Mouse (Mus musculus): ENCODE measurements around the gene Atp1a1. TPM values are rescaled to one million over a fixed set of nuclear protein-coding genes. Genes with fewer than 3 reads are reported as not detected.

The Atp1a1 gene
- total RNA-seq, 2 experiments from 2014 or later = 455 to 471 TPM

DNA sequence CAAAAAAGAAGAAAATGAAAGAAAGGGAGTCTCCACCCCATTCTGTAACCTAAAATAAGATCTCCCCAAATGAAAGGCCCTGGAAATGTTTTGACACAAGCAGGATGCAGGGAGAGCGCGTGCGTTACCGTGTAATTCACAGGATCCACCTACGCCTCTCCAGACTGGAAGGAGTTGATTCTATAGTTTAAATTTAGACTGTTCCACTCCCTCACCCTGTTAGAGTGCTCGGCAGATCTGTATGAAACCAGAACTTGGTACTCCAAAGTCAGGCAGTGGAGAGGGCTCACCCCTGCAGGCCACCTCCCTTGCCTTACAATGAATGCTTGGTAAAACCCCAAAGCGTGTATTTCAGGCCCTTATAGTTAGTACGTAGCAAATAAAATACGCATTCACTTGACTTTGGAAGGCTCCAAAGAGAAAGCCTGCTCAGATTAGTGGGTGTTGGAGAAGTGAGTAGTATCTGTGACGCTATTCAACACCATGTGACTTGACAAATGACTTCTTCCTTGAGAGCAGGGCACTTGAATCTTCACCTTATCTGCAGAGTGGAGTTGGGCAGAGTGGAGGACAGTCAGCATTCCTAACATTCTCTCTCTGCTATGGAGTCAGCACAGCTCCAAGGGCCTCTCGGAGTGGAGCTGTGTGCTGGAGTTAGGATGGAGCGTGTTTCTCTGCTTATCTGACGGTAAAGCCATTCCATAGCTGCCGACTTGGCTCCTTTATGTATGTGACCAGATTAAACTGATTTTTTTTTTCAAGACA is 8.4 kb downstream of the Atp1a1 start:
- DNase-seq (ENCODE audit: low spot score in 2 of 2) = no peak

DNA sequence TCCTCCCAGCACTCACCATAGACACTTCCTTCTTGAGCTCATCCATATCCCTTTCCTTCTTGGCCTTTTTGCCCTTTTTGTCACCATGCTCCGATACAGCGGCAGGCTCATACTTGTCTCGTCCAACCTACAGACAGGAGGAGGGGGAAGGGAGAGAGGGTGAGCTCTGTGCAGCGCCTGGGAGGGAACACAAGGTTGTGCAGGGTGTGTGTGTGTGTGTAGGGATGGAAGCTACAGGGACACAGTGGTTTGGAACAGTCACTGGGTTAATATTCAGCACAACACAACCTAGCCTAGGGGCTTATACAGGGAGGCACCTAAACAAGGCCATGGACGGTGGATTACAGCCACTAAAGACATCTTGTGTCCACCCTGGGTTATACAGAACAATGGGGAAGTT is 9.5 kb downstream of the Atp1a1 start:
- no peak for DNase-seq (ENCODE audit: low spot score in 2 of 2)

DNA sequence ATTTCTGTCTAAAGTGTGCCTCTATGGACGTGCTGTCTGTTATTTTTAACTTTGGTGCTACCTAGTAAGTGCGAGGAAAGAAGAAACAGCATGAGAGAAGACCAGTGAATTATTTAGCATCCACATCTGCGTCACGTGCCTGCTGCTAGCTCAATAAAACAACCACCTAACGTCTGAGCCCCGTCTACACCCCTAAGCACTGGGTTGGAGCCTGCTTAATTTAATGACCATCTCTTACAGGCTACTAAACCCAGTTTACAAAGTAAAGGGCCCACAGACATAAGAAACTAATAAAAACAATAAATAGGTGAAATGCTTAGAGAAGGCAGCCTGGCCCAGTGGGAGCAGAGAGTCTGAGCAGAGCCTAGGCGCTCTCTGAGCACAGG is 11.2 kb downstream of the Atp1a1 start:
- DNase-seq (ENCODE audit: low spot score in 2 of 2) = no peak

DNA sequence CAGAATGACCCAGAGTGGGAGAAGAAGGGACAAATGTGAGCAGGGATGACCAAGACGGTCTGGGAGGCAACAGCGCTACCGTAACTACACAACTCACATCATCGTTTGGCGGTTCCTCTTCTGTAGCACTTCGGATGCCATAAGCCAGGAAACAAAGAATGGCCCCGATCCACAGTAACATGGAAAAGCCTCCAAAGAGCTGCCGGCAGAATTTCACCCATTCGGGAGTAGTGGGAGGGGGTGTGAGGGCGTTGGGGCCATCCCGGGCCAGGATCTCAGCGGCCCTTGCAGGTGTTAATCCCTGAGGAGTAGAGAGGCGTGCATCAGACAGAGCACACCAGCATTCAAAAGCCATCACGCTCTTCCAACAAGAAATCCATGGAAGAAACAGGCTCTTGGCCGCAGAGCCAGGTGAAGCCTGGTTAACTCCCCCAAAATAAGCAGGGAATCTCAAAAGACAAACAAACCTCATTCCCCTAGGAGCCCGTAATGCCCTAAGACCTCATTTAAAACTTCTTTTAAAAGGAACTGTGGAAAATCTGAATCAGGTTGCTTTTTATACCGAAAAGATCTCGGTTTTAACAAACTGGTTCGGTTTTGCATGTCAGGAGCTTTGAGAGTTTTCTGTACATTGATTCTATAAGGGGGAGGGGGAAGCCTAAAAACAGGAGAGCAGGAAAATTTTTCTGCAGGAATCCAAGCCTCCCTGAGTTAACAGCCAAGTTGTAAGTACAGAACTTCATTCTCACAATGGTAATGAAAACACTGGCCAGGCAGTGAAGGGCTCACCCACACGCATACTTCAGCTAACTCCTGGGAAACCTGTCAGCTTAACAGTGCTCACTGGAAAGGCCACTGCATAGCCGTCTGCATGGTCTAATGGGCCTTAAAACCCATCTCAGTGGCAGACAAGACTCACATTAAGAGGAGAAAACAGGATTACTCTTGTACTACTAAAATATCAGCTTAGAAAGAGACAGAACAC is 11.9 kb downstream of the Atp1a1 start:
- DNase-seq (ENCODE audit: low spot score in 2 of 2) = no peak

DNA sequence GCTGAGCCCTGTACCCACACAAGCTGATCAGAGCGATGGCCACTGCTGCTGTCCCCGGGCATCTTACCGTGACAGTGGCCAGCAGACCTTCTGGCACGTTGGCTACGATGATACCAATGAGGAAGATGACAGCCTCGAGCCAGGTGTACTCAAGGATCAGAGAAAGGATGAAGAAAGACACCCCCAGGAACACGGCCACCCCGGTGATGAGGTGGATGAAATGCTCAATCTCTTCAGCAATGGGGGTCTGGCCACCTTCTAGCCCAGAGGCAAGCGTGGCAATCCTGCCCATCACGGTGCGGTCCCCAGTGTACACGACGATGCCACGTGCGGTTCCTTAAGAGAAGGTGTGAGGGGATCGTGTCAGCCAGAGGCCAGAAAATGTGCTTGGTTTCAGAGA is 14.1 kb downstream of the Atp1a1 start:
- no peak for DNase-seq (ENCODE audit: low spot score in 2 of 2)

DNA sequence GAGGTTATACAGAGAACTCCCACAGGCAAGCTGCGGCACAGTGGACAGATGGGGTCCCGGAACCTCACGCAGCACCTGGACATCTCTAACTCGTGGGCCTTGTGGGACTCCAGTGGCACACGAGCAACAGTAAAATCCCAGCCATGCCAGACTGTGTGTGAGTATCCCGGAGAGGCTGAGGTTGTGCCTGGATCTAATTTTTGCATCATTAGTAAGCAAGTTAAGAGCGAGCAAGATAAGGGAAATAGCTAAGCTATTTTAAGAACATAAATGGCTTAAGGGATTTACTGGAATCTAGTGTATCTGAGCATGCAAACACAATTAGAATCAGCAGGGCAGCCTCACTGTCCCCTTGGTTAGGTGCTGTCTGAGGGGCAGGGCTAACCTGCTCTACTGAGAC is 16.2 kb downstream of the Atp1a1 start:
- no peak for DNase-seq (ENCODE audit: low spot score in 2 of 2)

DNA sequence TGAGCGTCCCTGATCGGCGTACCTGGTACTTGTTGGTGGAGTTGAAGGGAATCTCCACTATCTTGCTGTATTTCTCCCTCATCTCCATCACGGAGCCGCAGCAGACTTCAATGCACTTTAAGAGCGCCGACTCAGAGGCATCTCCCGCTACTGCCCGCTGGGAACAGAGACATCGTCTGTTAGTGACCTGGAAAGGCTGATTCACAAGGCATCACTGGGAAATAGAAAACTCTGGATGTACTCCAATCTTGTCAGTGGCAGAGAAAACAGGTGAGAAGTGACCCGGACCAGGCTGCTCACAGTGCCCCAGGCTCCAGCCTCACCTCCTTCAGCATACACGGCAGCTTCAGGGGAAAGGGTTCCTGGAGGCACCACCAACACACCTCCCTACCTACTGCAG is 17.7 kb downstream of the Atp1a1 start:
- DNase-seq (ENCODE audit: low spot score in 2 of 2) = no peak

DNA sequence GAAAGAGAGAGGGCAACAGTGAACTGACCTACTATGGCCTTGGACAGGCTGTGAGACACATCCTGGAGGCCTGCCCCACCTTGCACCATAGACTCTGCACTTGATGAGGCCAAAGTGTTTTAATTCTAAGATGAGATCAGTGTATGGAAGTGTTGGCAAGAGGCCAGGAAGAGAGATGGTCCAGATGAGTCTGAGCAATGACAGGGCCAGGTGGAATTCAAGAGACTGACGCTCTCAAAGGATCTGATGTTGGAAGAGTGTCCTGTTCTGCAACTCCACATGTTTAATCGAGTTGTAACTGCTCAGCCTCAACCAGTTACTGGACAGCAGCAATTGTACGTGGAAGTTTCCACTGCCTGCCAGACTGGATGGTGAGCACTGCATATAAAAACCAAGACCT is 26.4 kb downstream of the Atp1a1 start:
- no peak for DNase-seq (ENCODE audit: low spot score in 2 of 2)

DNA sequence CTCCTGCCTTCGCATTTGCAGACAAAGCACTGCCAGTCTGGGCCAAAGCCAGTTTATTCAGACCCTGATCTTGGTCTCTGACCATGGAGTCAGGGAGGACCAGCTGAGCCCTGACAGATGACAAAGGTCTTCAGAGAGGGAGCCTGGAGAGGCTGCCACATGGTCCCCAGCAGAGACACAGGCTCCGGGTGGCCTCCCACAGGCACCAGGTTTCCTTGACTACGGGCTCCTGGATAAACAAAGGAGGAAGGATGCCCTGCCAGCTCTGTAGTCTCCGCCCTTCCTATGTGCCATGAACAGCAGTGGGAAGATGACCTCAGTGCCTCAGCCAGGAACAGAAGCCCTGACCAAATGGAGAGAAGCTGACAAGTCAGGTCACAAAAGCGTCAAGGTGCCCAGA is 27.1 kb downstream of the Atp1a1 start:
- DNase-seq (ENCODE audit: low spot score in 2 of 2) = no peak

DNA sequence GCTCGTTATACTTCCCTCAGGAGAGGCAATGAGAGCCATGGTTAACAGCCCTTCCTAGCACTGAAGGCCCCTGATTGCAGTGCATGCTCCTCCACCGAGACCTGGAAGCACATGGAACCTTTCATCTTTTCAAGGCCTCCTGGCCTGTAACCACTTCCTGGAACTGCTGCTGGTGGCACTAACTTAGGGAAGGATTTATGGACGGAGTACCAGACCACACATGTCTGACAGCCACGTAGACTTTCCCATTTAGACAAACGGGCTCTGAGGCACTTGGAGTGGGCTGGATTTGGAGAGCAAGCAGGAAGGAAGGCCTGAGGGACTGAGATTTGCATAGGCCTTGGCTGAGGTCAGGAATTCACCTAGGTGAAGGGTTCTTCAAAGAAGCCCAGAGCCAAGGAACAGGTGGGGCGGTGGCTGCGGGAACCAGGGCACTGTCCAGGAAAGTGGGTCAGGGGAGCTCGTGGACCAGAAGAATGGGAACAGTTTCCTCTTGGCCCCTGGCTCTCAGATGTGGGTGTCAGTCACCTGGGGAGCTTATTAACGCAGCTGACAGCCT is 28.9 kb downstream of the Atp1a1 start:
- DNase-seq (ENCODE audit: low spot score in 2 of 2) = no peak

DNA sequence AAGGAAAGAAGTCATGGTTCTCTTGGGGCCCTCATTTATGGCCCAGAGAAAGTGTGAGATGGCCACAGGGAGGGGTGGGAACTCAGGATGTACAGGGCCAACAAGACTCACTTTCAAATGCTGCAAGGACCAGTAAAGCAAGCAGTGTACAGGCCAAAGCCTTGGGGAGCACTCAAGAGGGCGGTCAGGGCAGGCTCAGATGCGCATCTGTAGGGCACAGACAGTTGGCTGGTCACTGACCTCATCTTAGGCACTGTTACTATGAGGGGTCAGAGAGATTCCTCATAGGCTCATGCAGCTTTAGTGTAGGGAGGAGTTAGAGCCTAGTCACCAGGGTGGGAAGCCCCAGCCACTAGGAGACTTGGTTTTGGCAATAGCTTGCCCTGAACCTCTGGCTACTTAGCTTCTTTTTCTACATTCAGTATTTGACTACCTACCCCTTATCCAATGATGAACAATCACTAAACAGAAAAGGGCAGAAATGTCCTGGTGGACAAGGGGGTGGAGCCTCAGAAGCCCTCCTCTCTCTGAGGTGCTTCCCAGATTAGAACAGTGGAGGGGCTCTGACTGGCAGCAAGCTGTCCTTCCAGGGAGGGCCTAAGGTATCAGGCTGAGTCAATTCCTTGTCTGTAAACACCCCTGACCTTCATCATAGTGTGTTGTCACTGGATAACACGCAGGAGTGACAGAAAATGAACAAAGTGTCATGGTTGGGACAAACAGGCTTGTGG is 29.9 kb downstream of the Atp1a1 start:
- no peak for DNase-seq (ENCODE audit: low spot score in 2 of 2)

DNA sequence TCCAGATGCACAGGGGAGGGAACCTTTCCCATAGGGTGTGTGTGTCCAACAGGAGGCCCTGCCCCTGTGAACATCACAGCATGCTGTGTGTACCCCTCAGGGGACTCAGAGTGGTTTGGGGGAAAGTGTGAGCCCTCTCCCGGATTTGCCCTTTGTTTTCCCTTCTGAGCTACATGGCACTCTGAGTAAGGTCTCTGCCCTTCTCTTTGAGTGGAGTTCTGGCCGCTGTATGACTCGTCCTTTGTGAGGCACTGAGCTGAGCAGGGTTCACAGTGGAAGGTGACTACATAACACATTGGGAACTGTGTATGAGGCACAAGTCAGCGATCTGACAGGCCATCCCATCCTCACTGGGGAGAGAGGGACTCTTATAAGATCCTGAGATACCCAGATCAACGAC is 31.5 kb downstream of the Atp1a1 start:
- DNase-seq (ENCODE audit: low spot score in 2 of 2) = no peak

DNA sequence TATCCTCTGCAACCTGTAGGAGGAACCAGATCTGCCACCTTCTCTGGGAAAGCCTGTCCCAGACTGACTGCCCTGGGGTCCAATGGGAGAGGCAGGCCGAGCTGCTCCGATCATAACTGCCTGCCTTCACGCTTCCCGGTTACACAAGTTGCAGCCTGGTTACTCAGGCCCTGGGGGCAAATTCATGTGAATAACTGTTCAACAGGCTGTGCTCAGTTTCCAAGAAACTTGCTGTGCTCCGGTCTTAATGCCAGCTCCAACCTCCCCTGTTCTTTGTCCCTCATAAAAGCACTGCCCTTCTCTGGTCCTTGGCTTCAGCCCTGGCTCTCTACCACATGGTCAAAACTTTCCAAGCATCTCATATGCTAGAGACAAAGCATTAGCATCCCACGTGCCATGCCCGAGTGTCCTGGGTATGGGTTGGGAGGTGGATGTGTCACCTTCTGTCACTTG is 32.3 kb downstream of the Atp1a1 start:
- no peak for DNase-seq (ENCODE audit: low spot score in 2 of 2)

DNA sequence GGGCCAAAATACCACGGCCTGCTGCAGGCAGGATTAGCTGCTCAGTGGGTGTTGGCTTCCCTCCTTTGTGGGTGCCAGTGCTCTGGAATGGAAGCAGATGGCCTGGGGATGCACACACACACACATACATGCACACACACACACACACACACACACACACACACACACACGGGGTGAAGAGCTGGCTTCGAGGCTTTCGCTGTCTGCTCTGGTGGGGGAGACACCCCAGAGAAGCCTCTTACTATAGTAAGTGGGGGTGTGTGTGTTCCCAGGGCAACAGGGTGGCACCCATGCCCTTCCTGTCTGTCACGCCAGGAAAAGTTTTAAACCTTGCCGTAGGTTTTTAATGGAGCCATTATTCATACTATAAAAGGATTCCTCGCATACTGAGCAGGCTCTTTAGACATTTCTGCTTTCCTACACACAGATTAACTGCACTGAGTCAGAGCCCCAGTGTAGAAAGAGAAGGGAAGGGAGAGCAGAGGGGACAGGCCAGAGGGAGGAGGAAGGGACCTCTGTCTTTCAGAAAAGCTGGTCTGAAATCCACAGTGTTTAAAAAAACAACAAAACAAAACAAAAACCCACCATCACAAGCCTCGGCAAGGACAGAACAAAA is 32.9 kb downstream of the Atp1a1 start:
- DNase-seq (ENCODE audit: low spot score in 2 of 2) = no peak

DNA sequence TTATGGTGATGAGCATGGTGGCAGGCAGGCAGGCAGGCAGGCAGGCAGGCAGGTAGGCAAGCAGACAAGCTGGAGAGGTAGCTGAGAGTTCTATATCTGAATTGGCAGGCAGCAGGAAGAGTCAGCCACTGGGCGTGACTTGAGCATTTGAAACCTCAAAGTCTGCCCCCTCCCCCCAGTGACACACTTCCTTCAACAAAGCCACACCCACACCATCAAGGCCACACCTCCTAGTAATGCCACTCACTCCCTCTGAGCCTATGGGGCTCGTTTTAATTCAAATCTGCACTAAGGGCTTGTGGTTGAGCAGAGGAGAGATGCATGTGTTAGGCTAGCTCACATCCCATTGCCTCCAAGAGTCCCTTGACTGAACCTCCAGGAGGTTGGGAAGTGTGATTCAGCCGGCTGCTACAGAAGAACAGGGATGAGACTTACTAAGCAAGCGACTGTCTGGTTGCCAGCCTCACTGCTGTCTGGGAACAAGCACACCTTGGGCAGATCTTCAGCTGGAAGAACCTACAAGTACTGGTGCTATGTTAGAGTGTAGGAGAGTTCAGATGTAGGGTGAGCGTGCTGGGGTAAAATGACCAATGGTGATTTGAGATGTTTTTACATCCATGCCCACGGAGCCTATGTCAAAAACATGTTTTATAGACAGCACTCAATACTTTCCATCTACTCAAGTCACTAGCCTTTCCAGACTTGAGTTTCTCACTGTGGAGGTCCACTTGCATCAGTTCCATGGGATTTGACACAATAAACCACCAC is 33.6 kb downstream of the Atp1a1 start:
- no peak for DNase-seq (ENCODE audit: low spot score in 2 of 2)

DNA sequence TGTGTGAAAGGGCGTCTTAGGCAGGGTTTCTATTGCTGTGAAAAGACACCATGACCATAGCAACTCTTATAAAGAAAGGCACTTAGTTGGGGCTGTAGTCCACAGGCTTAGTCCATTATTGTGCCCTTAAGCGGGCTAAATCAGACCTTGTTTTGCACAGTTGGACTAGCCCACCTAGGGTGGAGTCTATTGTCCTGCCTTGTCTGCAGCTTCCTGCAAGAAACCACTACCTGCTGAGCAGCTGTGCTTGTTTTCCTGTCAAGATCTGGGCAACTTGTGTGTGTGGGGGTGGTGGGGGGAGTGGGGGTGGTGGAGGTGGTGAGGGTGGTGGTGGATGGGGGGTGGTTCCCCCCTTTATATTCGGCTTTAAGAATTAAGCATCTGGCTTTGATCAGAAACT is 34.2 kb downstream of the Atp1a1 start:
- no peak for DNase-seq (ENCODE audit: low spot score in 2 of 2)

DNA sequence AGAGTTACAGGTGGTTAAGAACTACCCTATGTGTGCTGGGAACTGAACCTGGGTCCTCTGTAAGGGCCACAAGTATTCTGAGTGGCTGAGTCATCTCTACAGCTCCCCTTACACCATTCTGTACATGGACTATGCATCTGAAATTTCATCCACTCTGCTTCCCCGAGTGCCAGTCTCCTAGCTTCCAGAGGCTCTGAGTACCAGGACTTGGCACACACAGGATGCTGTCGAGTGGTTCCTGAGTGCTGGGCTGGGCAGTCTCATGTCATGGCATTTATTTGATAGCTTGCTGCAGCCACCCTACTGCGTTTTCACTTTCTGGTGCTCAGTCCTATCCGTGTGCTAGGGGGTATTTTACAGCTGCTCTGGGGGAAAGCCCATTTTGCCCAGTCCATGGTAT is 35.9 kb downstream of the Atp1a1 start:
- DNase-seq (ENCODE audit: low spot score in 2 of 2) = no peak

DNA sequence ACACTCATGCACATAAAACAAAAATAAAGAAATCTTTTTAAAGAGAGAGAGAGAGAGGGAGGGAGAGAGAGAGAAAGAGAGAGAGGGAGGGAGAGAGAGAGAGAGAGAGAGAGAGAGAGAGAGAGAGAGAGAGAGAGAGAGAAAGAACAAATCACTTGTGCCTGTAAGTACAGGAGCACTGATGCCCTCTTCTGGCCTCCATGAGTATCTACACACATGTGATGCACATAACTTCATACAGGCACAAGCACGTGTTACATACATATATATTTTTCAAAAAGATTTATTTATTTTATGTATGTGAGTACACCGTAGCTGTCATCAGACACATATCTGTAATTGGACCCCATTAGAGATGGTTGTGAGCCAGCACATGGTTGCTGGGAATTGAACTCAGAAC is 40.5 kb downstream of the Atp1a1 start:
- DNase-seq (ENCODE audit: low spot score in 2 of 2) = no peak

DNA sequence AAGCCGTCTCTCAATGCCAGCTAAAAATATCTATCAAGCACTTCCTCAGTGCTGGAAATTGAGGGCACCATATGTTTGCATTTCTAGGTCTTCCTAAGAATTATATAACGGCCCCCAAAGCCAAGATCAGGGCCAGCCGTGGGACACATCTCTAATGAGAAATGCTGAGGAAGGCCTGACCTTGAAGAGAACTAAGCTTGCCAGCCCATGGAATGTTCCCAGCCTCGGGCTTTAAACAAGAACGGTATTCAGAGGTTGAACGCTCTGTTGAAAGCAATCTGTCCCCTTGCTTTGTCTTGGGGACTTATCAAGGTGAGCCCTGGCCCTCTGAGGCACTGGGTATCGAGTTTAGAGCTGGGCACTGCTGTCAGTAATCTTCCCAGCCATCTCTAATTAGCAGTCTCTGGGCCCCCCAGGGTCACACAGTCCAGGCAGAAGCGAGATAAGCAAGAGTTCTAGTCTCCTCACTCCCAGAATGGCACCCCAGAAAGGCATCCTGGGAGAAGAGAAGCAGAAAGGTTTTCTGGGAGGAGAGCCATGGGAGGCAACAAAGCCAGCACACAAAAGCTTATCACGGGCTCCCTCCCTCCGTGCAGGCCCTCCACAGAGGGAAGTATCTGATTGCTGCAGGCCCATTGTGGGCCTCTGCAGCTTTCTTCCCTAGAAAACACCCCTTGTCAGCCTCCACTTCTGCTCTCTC is 41.8 kb downstream of the Atp1a1 start:
- DNase-seq (ENCODE audit: low spot score in 2 of 2) = no peak

DNA sequence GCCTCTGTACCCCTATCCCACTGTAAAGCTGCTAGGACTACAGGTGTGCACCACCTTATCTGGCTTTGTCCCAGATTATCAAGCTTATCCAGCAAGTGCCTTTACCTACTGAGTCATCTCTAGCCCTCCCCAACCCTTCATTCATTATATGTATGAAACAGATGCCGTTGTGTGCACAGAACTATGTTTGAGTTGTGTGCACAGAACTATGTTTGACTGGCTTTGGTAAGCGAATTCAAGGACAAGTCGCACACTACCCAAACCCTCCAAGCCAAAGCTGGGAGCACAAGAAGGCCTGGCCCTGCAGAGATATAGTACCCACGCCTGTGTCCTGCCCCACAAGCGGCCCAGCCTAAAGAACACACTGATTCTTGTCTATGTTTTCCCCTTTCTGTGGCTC is 42.5 kb downstream of the Atp1a1 start:
- no peak for DNase-seq (ENCODE audit: low spot score in 2 of 2)
